Mouse (Mus musculus) olfactory bulb, adult 2 months (tissue): ENCODE measurements around the gene Elovl1. TPM values are rescaled to one million over a fixed set of nuclear protein-coding genes. Genes with fewer than 3 reads are reported as not detected.
A peak's percentile ranks its signal among the peaks of the same experiment; 100 is the strongest.

Experiments used
- H3K27ac ChIP-seq: fragments of 200-500 bp; 2 replicates; pipeline ENCODE4 v1.5.1; 2012; ENCODE audit warnings: low read depth, low read length; ENCODE audit not compliant: insufficient read depth
- H3K4me1 ChIP-seq: fragments of 200-500 bp; 2 replicates; pipeline ENCODE4 v1.6.1; 2012; ENCODE audit warnings: low read length; ENCODE audit not compliant: control insufficient read depth, insufficient read depth
- H3K4me3 ChIP-seq: fragments of 200-500 bp; 2 replicates; pipeline ENCODE4 v1.5.1; 2012; ENCODE audit warnings: mild to moderate bottlenecking, low read depth, low read length, moderate library complexity; ENCODE audit not compliant: insufficient read depth
- CTCF ChIP-seq: fragments of 200-500 bp; IDR thresholded peaks from 2 replicates; pipeline ENCODE4 v1.5.1; 2012; ENCODE audit warnings: low read depth, mild to moderate bottlenecking, low read length, moderate library complexity; ENCODE audit not compliant: insufficient read depth
- POLR2A ChIP-seq: fragments of 200-500 bp; IDR thresholded peaks from 2 replicates; pipeline ENCODE4 v1.6.1; 2012; ENCODE audit warnings: mild to moderate bottlenecking, low read depth, low read length, moderate library complexity; ENCODE audit not compliant: insufficient read depth
- WGBS: fragments of 180-500 bp; shearing (Covaris S2); methylation state at CpG from one replicate; pipeline ENCODE4 v1.1.7; 2018; 5-methylcytosine and 5-hydroxymethylcytosine counted together
- polyA plus RNA-seq: library from polyadenylated mRNA; stranded (reverse); fragments of >200 nt; gene quantifications from 2 replicates; pipeline ENCODE4 v1.2.4, GENCODE M21; 2012; ENCODE audit warnings: low replicate concordance; ENCODE audit not compliant: missing spikeins, insufficient read depth, insufficient read length

Elovl1 gene
- not detected in 2 replicates for polyA plus RNA-seq

GRCm38 (mm10) chr4:118427768-118428451 lies at the start of gene Elovl1:
Elovl1 (plus strand) TSS chr4:118428093.
- 9% methylated on average over 29 of the region's 31 CpGs for WGBS
- peaks cover 13% of the 10 kb centered on the region; the same call in 1 of the 2 replicates for H3K4me1 ChIP-seq
- peak within 1 kb of the TSS; percentile 25; the same call in 1 of the 2 replicates for H3K27ac ChIP-seq

GRCm38 (mm10) chr4:118383271-118383670 lies 44.6 kb upstream of the Elovl1 start:
- TF ChIP-seq CTCF (no peak), POLR2A (no peak)
- no peaks in the 10 kb centered on the region for H3K4me1 ChIP-seq
- 94% methylated on average over 7 of the region's 7 CpGs for WGBS
- no peak overlapping the region for H3K27ac ChIP-seq
- no peak overlapping the region for H3K4me3 ChIP-seq

More at GRCm38 (mm10) chr4:118427768-118428451, at the start of gene Elovl1:
- TF ChIP-seq CTCF (peak; percentile 20; the same call in 1 of the 2 replicates), POLR2A (peak; percentile 42; the same call in 1 of the 2 replicates)
- peak within 1 kb of the TSS; percentile 52 for H3K4me3 ChIP-seq

GRCm38 (mm10) chr4:118387316-118387715 lies 40.6 kb upstream of the Elovl1 start:
- H3K27ac ChIP-seq = no peak overlapping the region
- 84% methylated on average over 8 of the region's 8 CpGs for WGBS
- TF ChIP-seq POLR2A (no peak), CTCF (no peak)

GRCm38 (mm10) chr4:118390146-118390545 lies 37.7 kb upstream of the Elovl1 start:
- 93% methylated on average over 11 of the region's 11 CpGs for WGBS
- H3K4me3 ChIP-seq = no peak overlapping the region
- H3K4me1 ChIP-seq = no peaks in the 10 kb centered on the region
- no peak overlapping the region for H3K27ac ChIP-seq
- TF ChIP-seq CTCF (no peak), POLR2A (no peak)

More at GRCm38 (mm10) chr4:118387316-118387715, 40.6 kb upstream of the Elovl1 start:
- Histone ChIP-seq H3K4me1 (no peaks in the 10 kb centered on the region), H3K4me3 (no peak overlapping the region)

GRCm38 (mm10) chr4:118394505-118394904 lies 33.4 kb upstream of the Elovl1 start:
- Histone ChIP-seq H3K27ac (no peak overlapping the region), H3K4me1 (no peaks in the 10 kb centered on the region), H3K4me3 (no peak overlapping the region)
- 92% methylated on average over 6 of the region's 6 CpGs for WGBS
- TF ChIP-seq POLR2A (no peak), CTCF (no peak)

- no peak overlapping the region for H3K4me3 ChIP-seq
- 82% methylated on average over 4 of the region's 4 CpGs for WGBS
- TF ChIP-seq POLR2A (no peak), CTCF (no peak)
- H3K4me1 ChIP-seq = no peaks in the 10 kb centered on the region
- H3K27ac ChIP-seq = no peak overlapping the region
Measured at GRCm38 (mm10) chr4:118395289-118395688, 32.6 kb upstream of the Elovl1 start.

- Histone ChIP-seq H3K27ac (no peak overlapping the region), H3K4me1 (no peaks in the 10 kb centered on the region), H3K4me3 (no peak overlapping the region)
- TF ChIP-seq POLR2A (no peak), CTCF (no peak)
- 82% methylated on average over 3 of the region's 3 CpGs for WGBS
Measured at GRCm38 (mm10) chr4:118396433-118396832, 31.5 kb upstream of the Elovl1 start.

- WGBS = 95% methylated on average over 6 of the region's 6 CpGs
- Histone ChIP-seq H3K4me3 (no peak overlapping the region), H3K4me1 (no peaks in the 10 kb centered on the region), H3K27ac (no peak overlapping the region)
- TF ChIP-seq CTCF (no peak), POLR2A (no peak)
Measured at GRCm38 (mm10) chr4:118398400-118398799, 29.5 kb upstream of the Elovl1 start.

GRCm38 (mm10) chr4:118401421-118401820 lies 26.5 kb upstream of the Elovl1 start:
- H3K4me1 ChIP-seq = no peaks in the 10 kb centered on the region
- WGBS = 95% methylated on average over 3 of the region's 3 CpGs
- H3K27ac ChIP-seq = no peak overlapping the region

GRCm38 (mm10) chr4:118401918-118402317 lies 26.0 kb upstream of the Elovl1 start:
- H3K4me3 ChIP-seq = no peak overlapping the region
- no peak overlapping the region for H3K27ac ChIP-seq
- H3K4me1 ChIP-seq = no peaks in the 10 kb centered on the region
- TF ChIP-seq CTCF (no peak), POLR2A (no peak)
- WGBS = 98% methylated on average over 5 of the region's 5 CpGs

More at GRCm38 (mm10) chr4:118401421-118401820, 26.5 kb upstream of the Elovl1 start:
- TF ChIP-seq POLR2A = no peak
- no peak overlapping the region for H3K4me3 ChIP-seq
